Mouse (Mus musculus) neural tube, embryonic 14.5 days (tissue): ENCODE results near the gene Tubb3. TPM values are rescaled to one million over a fixed set of nuclear protein-coding genes. Genes with fewer than 3 reads are reported as not detected.
"Not testable (repeated sequence)": the region's sequence is repeated elsewhere in the genome, so short reads cannot be mapped to it uniquely, and the experiment has no call there.

Experiments
- ATAC-seq: fragments of 200-750 bp; cut with Nextera tagmentation; 2 replicates; pipeline ENCODE4 v1.8.0; 2017; ENCODE audit warnings: low read depth, mild to moderate bottlenecking, moderate TSS enrichment, moderate library complexity
- H3K27ac ChIP-seq: fragments of 300-500 bp; sonication (generic); 2 replicates; pipeline ENCODE4 v1.5.1; 2014; ENCODE audit warnings: low read depth, mild to moderate bottlenecking, control low read depth, low read length, moderate library complexity, mixed read lengths
- H3K27me3 ChIP-seq: fragments of 300-500 bp; sonication (generic); 2 replicates; pipeline ENCODE4 v1.6.1; 2014; ENCODE audit warnings: low read length; ENCODE audit not compliant: control insufficient read depth, insufficient read depth
- H3K36me3 ChIP-seq: fragments of 300-500 bp; sonication (generic); 2 replicates; pipeline ENCODE4 v1.6.1; 2014; ENCODE audit warnings: low read length, mixed read lengths; ENCODE audit not compliant: control insufficient read depth, insufficient read depth
- H3K4me1 ChIP-seq: fragments of 300-500 bp; sonication (generic); 2 replicates; pipeline ENCODE4 v1.6.1; 2014; ENCODE audit warnings: low read length; ENCODE audit not compliant: control insufficient read depth, insufficient read depth
- H3K4me2 ChIP-seq: fragments of 300-500 bp; sonication (generic); 2 replicates; pipeline ENCODE4 v1.6.1; 2014; ENCODE audit warnings: mild to moderate bottlenecking, low read depth, low read length, control low read depth
- H3K4me3 ChIP-seq: fragments of 300-500 bp; sonication (generic); 2 replicates; pipeline ENCODE4 v1.5.1; 2014; ENCODE audit warnings: low read depth, low read length, control low read depth, mixed read lengths
- H3K9ac ChIP-seq: fragments of 300-500 bp; sonication (generic); replicated peaks from 2 replicates; pipeline ENCODE4 v1.6.1; 2014; ENCODE audit warnings: low read depth, mild to moderate bottlenecking, control low read depth, low read length, mixed read lengths
- H3K9me3 ChIP-seq: fragments of 300-500 bp; sonication (generic); 2 replicates; pipeline ENCODE4 v1.6.1; 2016; ENCODE audit warnings: low read length; ENCODE audit not compliant: control insufficient read depth
- WGBS: fragments of 180-500 bp; shearing (Covaris S2); extraction: QIAGEN DNeasy Blood & Tissue Kit; methylation state at CpG from one replicate; pipeline ENCODE4 v1.1.7; 2014; 5-methylcytosine and 5-hydroxymethylcytosine counted together
- polyA plus RNA-seq: library from polyadenylated mRNA; unstranded; fragments of >200 nt; fragmentation: Nextera tagmentation; extraction: Ambion mirVana; gene quantifications from 2 replicates; pipeline ENCODE4 v1.2.1, GENCODE M21; 2014

The Tubb3 gene
- polyA plus RNA-seq, 1 experiment from 2014 or later = 1,632 TPM

GRCm38 (mm10) chr8:123428343-123428893 is 17.2 kb downstream of the Tubb3 start:
- no peaks in the 10 kb centered on the region for H3K27me3 ChIP-seq
- no peak overlapping the region for H3K4me2 ChIP-seq
- WGBS = 95% methylated on average over 28 of the region's 29 CpGs
- ATAC-seq = no peak
- H3K4me1 ChIP-seq = no peaks in the 10 kb centered on the region
- H3K4me3 ChIP-seq = no peak overlapping the region
- no peaks in the 10 kb centered on the region for H3K36me3 ChIP-seq
- no peak overlapping the region for H3K27ac ChIP-seq
- H3K9ac ChIP-seq = no peak overlapping the region
- H3K9me3 ChIP-seq = peaks cover 3% of the 10 kb centered on the region

DNA sequence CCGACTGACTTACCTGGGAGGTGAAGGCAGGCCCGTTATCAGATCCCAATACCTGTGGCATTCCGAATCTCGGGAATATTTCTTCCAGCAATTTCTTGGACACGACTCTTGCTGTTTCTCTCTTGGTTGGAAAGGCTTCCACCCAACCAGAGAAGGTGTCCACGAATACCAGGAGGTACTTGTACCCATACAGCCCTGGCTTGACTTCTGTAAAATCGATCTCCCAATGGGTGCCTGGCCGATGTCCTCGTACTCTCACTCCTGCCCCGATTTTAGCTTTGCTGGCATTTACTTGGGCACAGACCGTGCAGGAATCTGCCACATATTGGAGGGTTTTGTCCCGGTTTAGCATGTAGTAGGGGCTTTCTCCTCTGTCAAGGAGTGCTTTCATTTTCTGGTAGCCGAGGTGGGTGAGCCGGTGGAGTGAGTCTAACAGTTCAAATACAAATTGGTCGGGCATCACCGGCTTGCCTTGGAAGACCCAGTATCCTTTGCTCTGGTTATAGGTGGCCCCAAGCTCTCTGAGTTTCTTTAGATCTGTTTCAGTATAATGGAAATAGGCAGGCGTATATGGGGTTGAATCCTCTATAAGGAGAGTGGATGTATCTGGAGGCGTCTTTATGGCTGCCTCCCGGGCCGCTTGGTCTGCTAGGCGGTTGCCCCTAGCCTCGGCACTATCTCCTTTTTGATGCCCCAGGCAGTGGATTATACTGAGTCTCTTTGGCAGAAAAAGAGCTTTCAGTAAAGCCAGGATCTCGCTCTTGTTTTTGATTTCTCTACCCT is 17.9 kb downstream of the Tubb3 start:
- no peaks in the 10 kb centered on the region for H3K4me1 ChIP-seq
- H3K36me3 ChIP-seq = no peaks in the 10 kb centered on the region
- peaks cover 3% of the 10 kb centered on the region for H3K9me3 ChIP-seq
- no peak overlapping the region for H3K9ac ChIP-seq
- no peak overlapping the region for H3K27ac ChIP-seq
- H3K4me3 ChIP-seq = no peak overlapping the region
- 96% methylated on average over 23 of the region's 23 CpGs for WGBS
- ATAC-seq = no peak
- H3K4me2 ChIP-seq = no peak overlapping the region
- no peaks in the 10 kb centered on the region for H3K27me3 ChIP-seq

- not testable (repeated sequence) for H3K9me3 ChIP-seq, H3K27me3 ChIP-seq, H3K4me3 ChIP-seq, H3K4me2 ChIP-seq, H3K36me3 ChIP-seq, H3K4me1 ChIP-seq, H3K27ac ChIP-seq, ATAC-seq, H3K9ac ChIP-seq
- WGBS = 95% methylated on average over 15 of the region's 15 CpGs
Measured at GRCm38 (mm10) chr8:123429722-123430013, 18.4 kb downstream of the Tubb3 start.

GRCm38 (mm10) chr8:123430936-123431335 is 19.7 kb downstream of the Tubb3 start:
- not testable (repeated sequence) for ATAC-seq, H3K36me3 ChIP-seq, H3K4me3 ChIP-seq, H3K9me3 ChIP-seq, H3K9ac ChIP-seq, H3K27ac ChIP-seq, H3K4me2 ChIP-seq, H3K27me3 ChIP-seq, H3K4me1 ChIP-seq
- 95% methylated on average over 7 of the region's 8 CpGs for WGBS

GRCm38 (mm10) chr8:123431616-123432365 is 20.6 kb downstream of the Tubb3 start:
- no peaks in the 10 kb centered on the region for H3K27me3 ChIP-seq
- H3K9ac ChIP-seq = no peak overlapping the region
- no peaks in the 10 kb centered on the region for H3K36me3 ChIP-seq
- H3K4me2 ChIP-seq = no peak overlapping the region
- H3K27ac ChIP-seq = no peak overlapping the region
- 97% methylated on average over 25 of the region's 25 CpGs for WGBS
- no peak overlapping the region for H3K4me3 ChIP-seq
- ATAC-seq = no peak
- H3K9me3 ChIP-seq = peaks cover 3% of the 10 kb centered on the region
- H3K4me1 ChIP-seq = no peaks in the 10 kb centered on the region

GRCm38 (mm10) chr8:123432381-123432780 is 21.2 kb downstream of the Tubb3 start:
- Histone ChIP-seq H3K4me1 (no peaks in the 10 kb centered on the region), H3K4me2 (no peak overlapping the region), H3K27ac (no peak overlapping the region), H3K4me3 (no peak overlapping the region), H3K27me3 (no peaks in the 10 kb centered on the region), H3K36me3 (no peaks in the 10 kb centered on the region), H3K9me3 (peaks cover 3% of the 10 kb centered on the region), H3K9ac (no peak overlapping the region)
- ATAC-seq = no peak
- WGBS = 95% methylated on average over 16 of the region's 16 CpGs

DNA sequence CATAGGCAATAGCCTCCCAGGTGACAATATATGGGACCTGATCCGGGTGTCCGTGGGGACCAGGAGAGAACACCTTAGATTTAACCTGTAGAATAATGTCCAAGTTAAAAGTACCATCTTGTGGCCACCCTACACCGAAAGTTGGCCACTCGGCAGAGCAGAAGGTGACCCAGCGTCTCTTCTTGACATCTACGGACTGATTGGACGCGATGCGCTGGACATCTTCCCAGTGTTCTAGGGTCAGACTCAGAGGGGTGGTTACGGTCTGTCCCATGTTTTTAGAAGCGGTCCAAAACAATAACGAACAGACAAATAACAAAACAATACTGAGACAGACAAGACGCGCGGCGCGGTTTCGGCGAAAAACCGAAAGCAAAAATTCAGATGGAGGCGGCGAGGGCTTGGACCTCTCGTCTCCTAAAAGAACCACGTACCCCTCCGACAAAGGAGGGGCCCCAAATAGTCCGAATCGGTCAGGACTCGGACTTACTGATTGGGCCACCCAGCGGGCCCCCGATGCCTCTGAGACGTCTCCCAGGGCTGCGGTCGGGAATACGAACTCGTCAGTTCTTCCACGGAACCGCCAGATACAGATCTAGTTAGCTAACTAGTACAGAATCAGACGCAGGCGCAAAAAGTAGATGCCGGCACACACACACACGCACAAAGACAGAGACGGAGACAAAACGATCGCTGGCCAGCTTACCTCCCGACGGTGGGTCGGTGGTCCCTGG is 22.2 kb downstream of the Tubb3 start:
- not testable (repeated sequence) for ATAC-seq, H3K36me3 ChIP-seq, H3K4me2 ChIP-seq, H3K9me3 ChIP-seq, H3K27me3 ChIP-seq, H3K4me1 ChIP-seq, H3K27ac ChIP-seq, H3K4me3 ChIP-seq, H3K9ac ChIP-seq
- WGBS = 98% methylated on average over 35 of the region's 47 CpGs

DNA sequence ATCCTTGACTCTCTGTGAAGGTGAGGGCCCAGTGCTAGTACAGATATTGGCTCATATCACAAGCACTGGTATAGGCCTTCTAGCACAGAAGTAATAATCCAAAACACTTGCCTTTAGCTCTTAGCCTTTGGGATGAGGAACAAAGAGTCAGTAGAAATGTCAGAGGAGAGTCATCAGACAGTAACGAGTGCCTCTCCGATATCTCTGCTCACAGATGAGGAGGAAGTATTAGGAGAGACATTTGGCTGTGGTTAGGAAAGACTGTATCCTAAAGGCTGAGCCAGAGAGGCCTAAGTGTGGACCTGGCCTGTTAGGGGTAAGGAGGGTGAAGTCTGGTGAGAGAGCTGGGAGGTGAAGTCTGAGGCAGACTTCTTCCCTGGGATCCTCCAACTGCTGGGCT is 30.6 kb downstream of the Tubb3 start:
- H3K9ac ChIP-seq = no peak overlapping the region
- H3K4me1 ChIP-seq = peaks cover 9% of the 10 kb centered on the region
- no peak overlapping the region for H3K4me3 ChIP-seq
- no peaks in the 10 kb centered on the region for H3K27me3 ChIP-seq
- H3K36me3 ChIP-seq = no peaks in the 10 kb centered on the region
- H3K9me3 ChIP-seq = no peaks in the 10 kb centered on the region
- no peak overlapping the region for H3K4me2 ChIP-seq
- WGBS = 100% methylated on average over 2 of the region's 2 CpGs
- no peak overlapping the region for H3K27ac ChIP-seq
- ATAC-seq = no peak

DNA sequence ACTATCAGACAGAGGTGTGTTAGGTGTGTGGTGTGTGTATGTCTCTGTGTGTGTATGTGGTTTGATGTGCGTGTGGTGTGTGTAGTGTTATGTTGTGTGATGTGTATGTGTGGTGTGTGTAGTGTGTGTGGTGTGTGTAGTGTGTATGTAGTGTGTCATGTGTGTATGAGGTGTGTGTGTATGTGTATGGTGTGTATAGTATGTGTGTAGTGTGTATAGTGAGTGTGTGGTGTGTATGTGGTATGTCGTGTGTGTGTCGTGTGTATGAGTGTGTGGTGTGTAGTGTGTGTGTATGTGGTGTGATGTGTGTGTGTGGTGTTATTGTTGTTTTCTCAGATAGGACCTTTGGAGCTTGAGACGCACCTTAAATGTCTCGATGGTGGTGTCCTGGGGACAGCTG is 31.1 kb downstream of the Tubb3 start:
- H3K4me1 ChIP-seq = peaks cover 9% of the 10 kb centered on the region
- H3K27ac ChIP-seq = no peak overlapping the region
- peak; percentile 12; the same call in 1 of the 2 replicates for ATAC-seq
- no peaks in the 10 kb centered on the region for H3K36me3 ChIP-seq
- H3K9ac ChIP-seq = no peak overlapping the region
- no peaks in the 10 kb centered on the region for H3K27me3 ChIP-seq
- H3K4me2 ChIP-seq = no peak overlapping the region
- WGBS = 89% methylated on average over 5 of the region's 5 CpGs
- H3K9me3 ChIP-seq = no peaks in the 10 kb centered on the region
- no peak overlapping the region; the same call in 1 of the 2 replicates for H3K4me3 ChIP-seq
